8 mouse cellular contexts compared by ENCODE assay signal in the genomic region with DNA sequence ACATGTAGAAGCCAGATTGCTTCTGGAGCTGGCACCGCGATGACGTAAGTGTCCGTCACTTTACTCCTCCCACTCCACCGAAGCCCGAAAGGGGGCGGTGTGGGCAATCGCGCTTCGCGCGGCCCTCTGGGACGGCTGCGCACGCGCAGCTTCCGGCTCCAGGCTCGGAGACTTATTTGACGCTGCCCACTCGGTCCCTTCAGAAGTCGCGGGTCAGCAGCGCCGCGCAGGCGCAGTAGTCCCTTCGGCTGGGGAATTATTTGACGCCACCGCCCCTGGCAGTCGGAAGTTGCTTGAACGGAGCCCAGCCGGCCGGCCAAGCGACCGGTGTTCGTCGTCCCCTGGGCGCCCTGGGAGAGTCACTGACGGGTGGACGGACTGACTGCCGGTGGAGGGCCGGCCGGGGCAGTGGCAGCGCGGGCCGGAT. TPM values are rescaled to one million over a fixed set of nuclear protein-coding genes. Genes with fewer than 3 reads are reported as not detected.
A peak's percentile ranks its signal among the peaks of the same experiment; 100 is the strongest.
DNase-seq lines count a peak whose midpoint lies in the region; ATAC-seq lines count a peak whose summit lies in the region.

A gene (plus strand): TSS at position 254 of the 427 bp plus-strand sequence.

- peak; percentile 91 for ATAC-seq in inflammation-experienced regulatory T-cells, adult 6 months
- peak; percentile 91 for ATAC-seq in megakaryocyte-erythroid progenitor cell, adult 5-6 weeks (replicated peaks; ENCODE audit: low FRiP score, low TSS enrichment, poor library complexity, severe bottlenecking)

- intact Hi-C loops in gastrocnemius, postnatal 14 days (cut with DNase I; ENCODE audit: low total_unique reads): no loop called here
- intact Hi-C loops in left cerebral cortex, postnatal 10 days (cut with DNase I): no loop called here

- DNase-seq in adrenal gland, adult (ENCODE audit: inconsistent age in 2 of 2, low spot score in 1 of 2): peak; percentile 99 to 100
- DNase-seq in embryo, embryonic 10.5 days (ENCODE audit: low spot score): peak; percentile 99
- peak; percentile 97 for DNase-seq in gastrocnemius, postnatal 14 days
- DNase-seq in left cerebral cortex, postnatal 10 days (ENCODE audit: extremely low spot score in 1 of 2, low spot score in 2 of 2): peak; percentile 98
- DNase-seq in right cerebral cortex, postnatal 25 days: peak; percentile 100
- peak; percentile 98 to 99 for DNase-seq in urinary bladder, postnatal 4 days (ENCODE audit: low spot score in 2 of 2)

RNA-seq across cellular contexts. Expression of the gene that starts here (rescaled TPM):
- total RNA-seq in gastrocnemius, postnatal 14 days (2021): 10 to 100 TPM; 20.3 to 21.2 TPM
- polyA plus RNA-seq in inflammation-experienced regulatory T-cells, adult 6 months (2017; shearing (Covaris generic)): 10 to 100 TPM; 13.3 to 18.2 (median 13.8) TPM
- 10 to 100 TPM; 77.3 to 84.0 TPM for total RNA-seq in left cerebral cortex, postnatal 10 days (2021)
- 32.2 and 52.0 TPM in 2 replicates for total RNA-seq in megakaryocyte-erythroid progenitor cell, adult 5-6 weeks (2014; fragmentation: Nextera tagmentation)
- total RNA-seq in megakaryocyte-erythroid progenitor cell, adult 5-6 weeks (2017): 26.3 and 32.6 TPM in 2 replicates

Comparison
In these comparisons a context has a peak if more than half of its experiments do, and no peak if none do; other contexts are left out.
1. Peak in every context shown above with its lines: DNase-seq and ATAC-seq.